Mouse (Mus musculus) testis, adult 2 months (tissue): Measurements from ENCODE around the gene Banp.

Experiments used
- CTCF ChIP-seq: fragments of 200-500 bp; IDR thresholded peaks from 2 replicates; pipeline ENCODE4 v1.5.1; 2012; ENCODE audit warnings: low read depth, mild to moderate bottlenecking, inconsistent platforms, low read length, moderate library complexity; ENCODE audit not compliant: control insufficient read depth, insufficient read depth, insufficient replicate concordance
- POLR2A ChIP-seq: fragments of 200-500 bp; IDR thresholded peaks from 2 replicates; pipeline ENCODE4 v1.6.1; 2012; ENCODE audit warnings: low read depth, mild to moderate bottlenecking, inconsistent platforms, low read length, moderate library complexity; ENCODE audit not compliant: control insufficient read depth

- TF ChIP-seq CTCF (no peak), POLR2A (no peak)
Observed at GRCm38 (mm10) chr8:121949222-121949800, at the start of gene Banp.
